In genomic region chr1:64519345-64519744, GRCm38 (mm10) we compare ENCODE assay signal across 27 mouse cellular contexts.
"Had no signal": no experiment of that assay in that cellular context is flagged by ENCODE, and none has a peak within 500 bp of the region (broad histone marks: within the 10 kb centered on the region; RNA-seq: fewer than 3 reads in every experiment).

No protein-coding gene starts in this region.

- H3K9me3 ChIP-seq: embryonic facial prominence, embryonic 10.5 days; embryonic facial prominence, embryonic 12.5 days; embryonic facial prominence, embryonic 13.5 days; embryonic facial prominence, embryonic 15.5 days; forebrain, embryonic 10.5 days; forebrain, embryonic 12.5 days; forebrain, embryonic 13.5 days; forebrain, embryonic 15.5 days; heart, embryonic 10.5 days had no signal

- H3K4me1 ChIP-seq: embryonic facial prominence, embryonic 10.5 days; embryonic facial prominence, embryonic 12.5 days; embryonic facial prominence, embryonic 13.5 days; embryonic facial prominence, embryonic 15.5 days; forebrain, embryonic 10.5 days; forebrain, embryonic 12.5 days; forebrain, embryonic 13.5 days; forebrain, embryonic 15.5 days had no signal

- H3K27ac ChIP-seq: embryonic facial prominence, embryonic 10.5 days; embryonic facial prominence, embryonic 12.5 days; embryonic facial prominence, embryonic 13.5 days; embryonic facial prominence, embryonic 15.5 days; forebrain, embryonic 10.5 days; forebrain, embryonic 12.5 days; forebrain, embryonic 13.5 days; forebrain, embryonic 15.5 days; gastrocnemius, adult 2 months; heart, embryonic 10.5 days had no signal

- H3K4me2 ChIP-seq: embryonic facial prominence, embryonic 12.5 days; embryonic facial prominence, embryonic 13.5 days; embryonic facial prominence, embryonic 15.5 days; forebrain, embryonic 12.5 days; forebrain, embryonic 13.5 days; forebrain, embryonic 15.5 days had no signal

- ATAC-seq: forebrain, embryonic 13.5 days; forebrain, embryonic 14.5 days; forebrain, embryonic 15.5 days; forebrain, embryonic 16.5 days; forebrain, postnatal 0 days had no signal

- H3K36me3 ChIP-seq: embryonic facial prominence, embryonic 10.5 days; embryonic facial prominence, embryonic 12.5 days; embryonic facial prominence, embryonic 13.5 days; embryonic facial prominence, embryonic 15.5 days; forebrain, embryonic 10.5 days; forebrain, embryonic 12.5 days; forebrain, embryonic 15.5 days; heart, embryonic 10.5 days had no signal

- DNase-seq: cerebellum, adult 9-10 months; cerebellum, adult 9-11 months; cerebellum, postnatal 10 days; cerebellum, postnatal 14 days; cerebellum, postnatal 25 days; cerebellum, postnatal 36 days; embryo, embryonic 11 days; forebrain, postnatal 0 days; gastrocnemius, adult 2 months; gastrocnemius, postnatal 10 days; gastrocnemius, postnatal 14 days; gastrocnemius, postnatal 25 days; gastrocnemius, postnatal 36 days; heart, adult 11 months; heart, adult 2 months had no signal

- H3K27me3 ChIP-seq: embryonic facial prominence, embryonic 12.5 days; embryonic facial prominence, embryonic 13.5 days; embryonic facial prominence, embryonic 15.5 days; forebrain, embryonic 12.5 days; forebrain, embryonic 13.5 days; forebrain, embryonic 15.5 days had no signal

- H3K9ac ChIP-seq: embryonic facial prominence, embryonic 12.5 days; embryonic facial prominence, embryonic 13.5 days; embryonic facial prominence, embryonic 15.5 days; forebrain, embryonic 12.5 days; forebrain, embryonic 13.5 days; forebrain, embryonic 15.5 days; forebrain, postnatal 0 days had no signal

- H3K4me3 ChIP-seq: embryonic facial prominence, embryonic 10.5 days; embryonic facial prominence, embryonic 12.5 days; embryonic facial prominence, embryonic 13.5 days; embryonic facial prominence, embryonic 15.5 days; erythroblast, embryonic 14.5 days; forebrain, embryonic 10.5 days; forebrain, embryonic 12.5 days; forebrain, embryonic 13.5 days; forebrain, embryonic 15.5 days; gastrocnemius, adult 2 months; heart, adult 2 months; heart, embryonic 10.5 days had no signal
